Mouse (Mus musculus) heart, postnatal 36 days (tissue): ENCODE results near the gene Gfod1. TPM values are rescaled to one million over a fixed set of nuclear protein-coding genes. Genes with fewer than 3 reads are reported as not detected.

Experiments
- DNase-seq, 2 experiments: peaks; one replicate each; pipeline ENCODE4 v3.0.0; 2021 to 2022
- intact Hi-C: fragments of 180-260 bp; cut with DNase I; formaldehyde crosslinking; loops from one replicate; pipeline ENCODE4 v1.15.1; 2025
- total RNA-seq, 2 experiments: library from RNA; stranded (reverse); gene quantifications; 2 replicates each; pipeline ENCODE4 v1.2.3; 2021

The Gfod1 gene
- total RNA-seq, 2 experiments from 2014 or later = 26.8 to 36.3 TPM

DNA sequence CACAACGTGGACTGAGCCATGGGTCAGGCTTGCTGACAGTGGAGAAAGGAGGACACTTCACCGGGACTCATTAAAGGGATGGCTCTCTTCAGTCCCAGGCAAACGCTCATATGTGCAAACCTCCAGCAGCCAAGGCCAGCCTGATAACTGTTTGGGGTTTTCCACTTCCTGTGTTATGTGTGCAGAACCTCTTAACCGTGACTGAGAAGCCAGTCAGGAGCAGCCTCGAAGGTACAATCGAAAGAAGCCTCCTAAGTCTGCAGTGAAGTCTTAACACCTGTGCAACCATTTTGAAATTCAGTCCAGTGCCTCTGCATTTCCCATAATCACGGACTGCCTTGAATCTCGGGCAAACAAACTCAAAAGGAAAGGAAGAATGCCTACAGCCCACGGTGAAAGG lies 3.1 kb downstream of the Gfod1 start:
- intact Hi-C loops = loop anchor here (2.0 to 5.0 kb wide), 2 partner anchors 34 to 96 kb away; partner anchors contain the start of gene Nol7
- DNase-seq = no peak

DNA sequence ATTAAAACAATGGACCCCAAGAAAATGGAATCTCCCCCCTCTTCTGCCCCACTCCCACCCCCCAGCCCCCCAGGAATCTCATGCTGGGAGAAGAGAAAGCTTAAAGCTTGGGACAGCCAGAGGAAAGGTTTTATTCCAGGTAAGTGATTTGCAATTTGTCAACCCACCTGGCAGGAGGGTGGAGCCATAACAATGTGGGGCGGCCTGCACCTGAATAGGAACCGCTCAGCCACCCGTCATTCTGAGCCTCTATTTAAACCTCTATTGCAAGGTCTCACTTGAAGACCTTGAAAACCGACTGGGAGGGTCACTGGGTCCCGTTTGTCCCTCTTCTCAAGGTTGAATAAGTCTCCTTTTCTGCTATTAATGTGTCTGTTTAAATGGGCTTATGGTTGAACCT lies 3.6 kb downstream of the Gfod1 start:
- intact Hi-C loops = loop anchor here (2.0 to 5.0 kb wide), 2 partner anchors 34 to 97 kb away; partner anchors contain the start of gene Nol7

DNA sequence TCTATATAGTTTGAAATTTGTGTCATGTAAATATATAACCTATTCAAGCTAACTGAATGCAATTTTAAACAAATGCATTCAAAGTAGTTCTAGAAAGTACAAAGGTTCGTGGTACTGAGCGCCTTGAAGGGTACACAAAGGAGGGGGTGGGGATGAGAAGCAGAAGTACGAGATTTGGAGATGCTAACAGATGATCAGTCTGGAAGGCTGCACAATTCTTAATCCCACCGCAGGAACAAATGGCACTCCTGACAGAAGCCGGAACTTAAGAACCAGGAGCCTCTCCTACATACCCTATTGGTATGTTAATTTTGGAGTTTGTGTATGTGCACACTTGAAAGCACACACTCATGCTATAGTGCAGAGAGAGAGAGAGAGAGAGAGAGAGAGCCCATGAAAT lies 4.8 kb downstream of the Gfod1 start:
- intact Hi-C loops = no loop called here

More for the DNA sequence above, 3.6 kb downstream of the Gfod1 start:
- no peak for DNase-seq

DNA sequence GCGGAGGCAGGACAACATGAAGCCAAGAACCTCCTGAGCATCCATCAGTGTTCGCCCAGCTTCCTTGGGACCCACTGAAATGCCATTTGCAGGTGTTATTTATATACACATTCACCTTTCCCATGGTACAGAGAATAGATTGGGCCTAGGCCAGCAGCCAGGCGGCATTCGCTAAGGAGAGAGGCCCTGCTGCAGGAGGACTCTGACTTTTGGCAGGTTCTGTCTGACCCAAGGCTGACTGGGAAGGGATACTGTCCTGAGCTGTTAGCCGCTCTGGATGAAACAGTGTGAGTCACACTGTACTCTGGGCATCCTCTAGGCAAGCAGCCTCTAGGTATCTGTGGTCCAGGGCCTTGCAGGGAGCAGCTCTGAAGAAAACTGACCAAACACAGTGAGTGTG lies 6.4 kb downstream of the Gfod1 start:
- intact Hi-C loops = no loop called here
- DNase-seq = no peak

More for the DNA sequence above, 4.8 kb downstream of the Gfod1 start:
- no peak for DNase-seq

DNA sequence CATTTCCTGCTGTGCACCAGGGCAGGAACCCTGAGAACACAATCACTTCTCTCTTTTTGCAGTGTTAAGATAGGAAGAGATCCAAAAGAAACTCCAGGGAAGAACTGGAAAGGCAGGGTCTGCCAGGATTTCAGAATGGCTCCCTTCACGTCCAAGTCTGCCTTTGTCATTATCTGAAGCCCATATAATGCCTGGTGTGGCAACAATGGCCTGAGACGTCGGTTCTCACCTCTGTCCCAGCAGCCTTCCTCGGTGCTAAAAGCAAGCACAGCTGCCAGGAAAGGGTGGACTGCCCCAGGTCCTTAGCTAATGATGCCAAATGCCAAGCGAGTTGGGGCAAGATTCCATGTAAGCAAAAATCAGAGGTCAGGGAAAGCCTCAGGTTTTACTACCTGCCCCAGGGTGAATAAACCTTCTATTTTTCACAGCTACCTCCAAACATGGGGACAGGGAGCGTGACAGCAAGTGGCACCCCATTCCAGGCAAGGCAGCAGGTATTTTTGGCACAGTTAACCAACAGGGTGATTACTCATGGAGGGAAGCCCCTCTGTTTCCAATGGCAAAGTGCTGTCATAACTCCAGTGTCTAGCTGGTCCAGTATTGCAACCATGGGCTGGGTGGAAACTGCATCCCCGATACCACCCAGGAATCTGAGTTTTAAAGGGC lies 7.7 kb downstream of the Gfod1 start:
- intact Hi-C loops = no loop called here
- peak in 1 of 2 experiments; percentile 42 for DNase-seq

DNA sequence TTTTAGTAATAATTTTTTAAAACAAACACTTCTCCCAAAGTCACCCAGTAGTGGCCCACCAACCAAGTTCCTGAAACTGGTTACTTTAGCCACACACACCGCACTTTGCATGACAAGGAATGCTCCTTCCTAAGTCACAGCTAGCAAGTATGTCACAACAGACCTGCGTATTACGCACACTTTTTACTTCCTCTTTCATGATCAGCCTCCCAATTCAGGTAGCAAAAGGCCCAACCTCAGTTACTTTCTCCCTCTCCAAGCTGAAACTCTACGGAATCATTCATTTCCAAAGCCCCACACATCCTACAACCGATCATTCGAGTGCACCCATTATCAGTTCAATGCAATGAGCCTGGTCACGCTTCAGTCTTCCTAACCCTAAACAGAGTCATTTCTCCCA lies 8.3 kb downstream of the Gfod1 start:
- no peak for DNase-seq
- intact Hi-C loops = no loop called here

DNA sequence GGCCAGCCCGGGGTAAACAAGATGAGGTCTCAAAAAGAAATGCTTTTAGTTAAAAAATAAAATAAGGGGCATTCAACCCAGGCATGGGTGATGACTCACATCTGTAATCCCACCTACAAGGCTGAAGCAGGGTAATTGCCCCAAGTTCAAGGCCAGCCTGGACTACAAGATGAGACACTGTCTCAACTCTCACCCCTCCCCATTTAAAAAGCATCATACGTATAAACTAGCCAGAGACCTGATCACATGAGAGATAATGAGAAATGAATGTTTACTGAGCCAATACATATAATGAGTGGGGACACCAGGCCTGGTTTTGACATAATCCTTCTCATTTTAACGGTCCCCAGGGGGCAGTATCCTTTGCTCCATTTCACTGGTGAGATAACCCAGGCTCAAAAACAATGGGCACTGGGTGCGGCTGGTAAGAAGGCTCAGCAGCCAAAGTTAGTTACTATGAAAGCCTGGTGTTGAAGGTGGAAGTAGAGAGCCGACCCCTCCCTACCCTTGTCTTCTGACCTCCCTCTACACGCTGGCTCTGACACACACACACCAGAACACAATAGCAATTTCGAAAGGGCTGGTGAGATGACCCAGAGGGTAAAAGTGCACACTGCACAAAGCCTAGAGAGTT lies 8.9 kb downstream of the Gfod1 start:
- DNase-seq = no peak

GRCm38 (mm10) chr13:43292892-43293291 lies 11.1 kb downstream of the Gfod1 start:
- DNase-seq = no peak
- intact Hi-C loops = no loop called here

More for the DNA sequence above, 8.9 kb downstream of the Gfod1 start:
- intact Hi-C loops = no loop called here

- no peak for DNase-seq
- intact Hi-C loops = no loop called here
Observed at GRCm38 (mm10) chr13:43289076-43289475, 14.9 kb downstream of the Gfod1 start.

GRCm38 (mm10) chr13:43288444-43288843 lies 15.5 kb downstream of the Gfod1 start:
- intact Hi-C loops = no loop called here
- no peak for DNase-seq

- intact Hi-C loops = no loop called here
- no peak for DNase-seq
Observed at GRCm38 (mm10) chr13:43288026-43288425, 15.9 kb downstream of the Gfod1 start.

DNA sequence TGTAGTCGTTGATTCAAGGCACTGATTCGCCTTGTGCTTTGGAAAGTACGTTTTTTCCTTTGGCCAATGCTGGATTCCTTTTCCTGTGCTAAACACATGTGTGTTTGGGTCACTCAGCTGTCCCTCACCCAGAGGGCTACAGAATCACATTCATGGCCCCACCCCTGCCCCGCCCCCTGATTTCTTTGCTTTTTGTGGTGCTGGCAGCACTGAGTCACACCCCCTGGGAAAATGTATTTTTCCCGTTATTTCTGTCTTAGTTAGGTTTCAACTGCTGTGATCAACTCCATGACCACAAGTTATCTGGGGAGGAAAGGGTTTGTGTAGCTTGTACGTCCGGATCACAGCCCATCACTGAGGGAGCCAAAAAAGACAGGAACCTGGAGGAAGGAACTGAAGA lies 17.1 kb downstream of the Gfod1 start:
- intact Hi-C loops = no loop called here
- no peak for DNase-seq

- intact Hi-C loops = no loop called here
- DNase-seq = no peak
Observed at GRCm38 (mm10) chr13:43284711-43285151, 19.2 kb downstream of the Gfod1 start.

GRCm38 (mm10) chr13:43273906-43274305 lies 30.1 kb downstream of the Gfod1 start:
- intact Hi-C loops = no loop called here
- DNase-seq = no peak

- intact Hi-C loops = no loop called here
- DNase-seq = no peak
Observed at GRCm38 (mm10) chr13:43272303-43273135, 31.5 kb downstream of the Gfod1 start.

DNA sequence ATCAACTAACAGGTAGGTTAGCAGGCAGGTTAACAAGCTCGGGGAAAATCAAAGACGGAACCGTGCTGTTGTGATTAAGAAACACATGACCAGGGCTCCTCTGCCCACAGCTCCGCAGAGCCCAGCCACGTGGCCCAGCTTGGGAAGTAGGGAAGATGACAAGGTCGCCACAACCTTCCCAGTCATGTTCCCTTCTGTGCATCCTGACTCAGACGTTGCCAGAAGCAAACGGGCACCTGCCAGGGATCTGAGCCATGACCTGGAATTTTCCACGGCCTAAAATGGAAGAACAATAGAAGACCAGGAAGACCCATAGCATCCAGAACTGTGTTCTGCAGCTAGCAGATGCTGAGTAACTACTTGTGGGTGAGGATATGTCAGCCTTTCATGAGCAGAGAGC lies 32.5 kb downstream of the Gfod1 start:
- intact Hi-C loops = loop anchor here (2.0 kb wide), 1 partner anchor 41 kb away; no protein-coding TSS in a partner anchor
- DNase-seq = peak in 1 of 2 experiments; percentile 36

- DNase-seq = no peak
- intact Hi-C loops = loop anchor here (2.0 kb wide), 1 partner anchor 39 kb away; no protein-coding TSS in a partner anchor
Observed at GRCm38 (mm10) chr13:43270220-43270597, 33.8 kb downstream of the Gfod1 start.

DNA sequence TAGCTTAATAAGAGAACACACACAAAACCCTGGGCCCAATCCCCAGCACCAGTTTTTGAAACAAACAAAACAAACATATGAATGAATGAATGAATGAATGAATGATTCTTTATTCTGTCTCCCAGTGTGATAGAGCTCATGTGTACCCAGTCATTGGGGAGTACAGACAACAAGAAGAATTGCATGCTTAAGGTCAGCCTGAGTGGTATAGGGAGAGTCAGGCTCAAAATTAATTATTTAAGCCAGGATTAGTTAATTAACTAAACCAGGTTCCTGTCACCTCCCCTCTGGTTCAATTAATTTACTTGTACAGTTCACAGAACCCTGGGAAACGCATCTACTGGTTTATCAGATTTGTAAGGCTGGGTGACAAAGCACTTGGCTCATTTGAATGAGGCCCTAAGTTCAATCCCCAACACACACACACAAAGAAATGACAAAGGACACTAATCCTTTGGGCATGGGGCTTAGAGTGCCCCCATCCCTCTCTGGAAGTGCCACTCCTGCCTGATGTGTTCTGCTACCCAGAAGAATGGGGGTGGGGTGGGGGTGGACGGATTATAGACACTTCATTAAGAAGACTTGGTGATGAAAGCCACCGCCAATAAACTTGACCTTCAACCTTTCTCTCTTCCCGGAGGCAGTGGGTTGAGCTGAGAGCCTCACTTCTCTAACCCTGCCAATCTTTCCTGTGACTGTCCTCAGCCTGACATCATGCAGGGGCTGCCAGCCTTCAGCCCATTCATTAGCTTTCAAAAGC lies 34.3 kb downstream of the Gfod1 start:
- intact Hi-C loops = loop anchor here (2.0 kb wide), 1 partner anchor 39 kb away; no protein-coding TSS in a partner anchor
- DNase-seq = no peak

DNA sequence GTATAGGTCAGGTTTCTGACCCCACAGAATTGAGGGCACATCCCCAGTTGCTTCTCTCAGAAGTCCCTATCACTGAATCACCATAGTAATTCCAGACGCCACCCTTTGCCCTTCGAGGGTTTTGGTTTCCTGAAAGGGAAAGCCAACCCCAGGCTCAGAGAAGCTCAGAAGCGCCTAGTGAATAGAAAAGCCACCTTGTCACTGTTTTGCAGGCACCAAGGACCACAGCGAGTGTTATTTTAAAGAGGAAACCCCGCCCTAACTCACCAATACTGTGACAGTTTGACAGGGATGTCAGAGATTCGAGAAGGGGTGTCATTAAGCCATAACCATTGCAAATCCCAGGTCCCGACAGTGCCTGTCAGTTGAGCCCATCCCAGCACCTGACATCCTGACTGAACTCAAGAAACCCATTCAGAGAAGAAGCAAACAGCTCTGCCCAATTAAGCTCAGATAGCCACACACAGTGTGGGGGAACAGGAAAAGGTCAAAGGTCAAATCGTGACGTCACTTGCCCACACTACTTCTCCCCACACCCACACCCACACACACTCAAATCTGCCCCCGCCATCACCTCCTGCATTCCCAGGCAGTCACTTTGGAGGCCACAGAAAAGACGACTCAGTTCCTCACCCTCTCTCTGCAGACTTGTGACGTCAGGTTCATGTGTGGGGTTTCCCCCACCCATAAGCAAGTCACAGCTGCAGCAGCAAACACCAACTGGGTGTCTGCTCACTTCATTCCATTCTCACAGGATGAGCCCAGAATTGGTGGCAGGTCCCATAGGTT lies 35.2 kb downstream of the Gfod1 start:
- DNase-seq = no peak
- intact Hi-C loops = no loop called here
